Mouse (Mus musculus) embryo, embryonic 10 days (tissue): Measurements from ENCODE around the gene Arhgef10l.

Source experiments
- DNase-seq: peaks from one replicate; pipeline ENCODE4 v3.0.0-alpha.2; 2015; ENCODE audit warnings: low spot score

Arhgef10l gene

DNA sequence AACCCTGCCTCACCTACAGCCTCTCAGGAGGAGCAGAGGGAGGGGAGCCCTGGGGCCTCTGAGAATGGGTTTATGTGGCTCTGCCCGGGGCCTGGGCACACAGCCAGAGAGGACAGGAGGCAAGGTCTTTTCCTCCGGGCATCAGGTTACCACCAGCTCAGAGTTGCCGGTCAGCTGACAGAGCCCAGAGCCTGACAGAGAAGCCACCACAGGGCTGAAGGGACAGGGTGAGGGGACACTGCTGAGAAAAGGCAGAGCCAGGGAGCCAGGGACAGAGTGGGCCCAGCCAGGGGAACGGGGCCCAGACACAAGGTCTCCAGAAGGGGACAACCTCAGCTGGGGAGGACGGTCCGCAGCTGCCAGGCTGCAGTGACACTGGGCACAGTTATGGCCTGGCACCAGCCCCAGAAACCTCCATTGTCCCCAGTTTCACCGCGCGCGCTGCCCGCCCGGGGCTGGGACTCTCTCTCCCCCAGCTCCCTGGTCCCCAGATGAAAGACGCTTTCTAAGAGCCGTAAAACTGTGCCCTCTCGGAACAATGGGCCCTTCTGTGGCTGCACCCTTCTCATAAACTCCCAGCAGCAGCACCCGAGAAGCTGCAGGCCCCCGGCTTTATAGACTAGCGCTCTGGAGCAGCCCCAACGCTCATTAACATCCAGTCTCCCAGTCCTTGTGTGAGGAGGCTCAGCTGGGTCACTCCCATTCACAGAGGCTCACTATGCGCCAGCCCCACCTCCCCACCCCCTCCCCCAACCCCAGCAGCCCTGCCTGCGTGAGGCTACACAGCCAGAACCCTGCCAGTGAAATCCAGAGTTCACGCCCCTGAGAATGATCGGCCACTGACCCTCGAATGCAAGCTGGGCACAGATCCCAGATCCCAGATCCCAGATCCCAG lies 7.9 kb downstream of the Arhgef10l start:
- peak; percentile 61 for DNase-seq

GRCm38 (mm10) chr4:140656529-140656928 lies 9.3 kb downstream of the Arhgef10l start:
- DNase-seq = no peak

DNA sequence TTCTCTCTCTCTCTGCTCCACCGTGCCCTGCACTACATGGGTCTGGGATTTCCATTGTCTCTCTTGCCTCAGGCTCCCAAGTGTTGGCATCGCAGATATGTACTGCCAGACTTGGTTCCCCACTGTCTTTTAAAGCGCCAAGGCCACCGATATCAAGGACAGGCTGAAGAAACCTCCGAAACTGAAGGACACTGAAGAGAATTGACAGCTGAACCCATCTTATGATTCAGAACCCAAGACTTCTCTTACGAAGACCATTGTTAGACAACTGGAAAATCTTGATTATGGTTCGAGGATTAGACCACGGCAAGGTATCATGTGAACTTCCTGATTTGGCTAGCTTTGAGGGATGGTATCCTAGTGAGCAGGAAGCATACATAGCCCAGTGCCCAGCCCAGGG lies 11.0 kb downstream of the Arhgef10l start:
- no peak for DNase-seq

- no peak for DNase-seq
Observed at GRCm38 (mm10) chr4:140653835-140654583, 11.8 kb downstream of the Arhgef10l start.

DNA sequence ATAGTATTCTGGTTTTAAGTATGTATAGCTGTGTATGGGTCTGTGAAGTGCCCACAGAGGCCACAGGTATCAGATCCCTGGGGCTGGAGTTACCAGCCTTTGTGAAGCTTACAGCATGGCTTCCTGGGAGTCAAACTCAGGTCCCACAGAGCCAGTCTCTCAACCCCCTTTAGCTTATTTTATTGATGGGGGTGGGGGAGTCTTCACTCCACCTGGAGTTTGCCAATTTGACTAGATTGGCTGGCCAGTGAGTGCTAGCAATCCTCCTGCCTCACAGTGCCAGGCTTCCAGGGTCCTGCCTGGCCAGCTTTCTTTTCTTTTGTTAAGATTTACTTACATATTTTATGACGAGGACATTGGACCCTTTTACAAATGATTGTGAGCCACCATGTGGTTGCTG lies 16.1 kb downstream of the Arhgef10l start:
- no peak for DNase-seq

- no peak for DNase-seq
Observed at GRCm38 (mm10) chr4:140649207-140649591, 16.6 kb downstream of the Arhgef10l start.

- peak; percentile 61 for DNase-seq
Observed at GRCm38 (mm10) chr4:140648443-140649206, 17.2 kb downstream of the Arhgef10l start.

DNA sequence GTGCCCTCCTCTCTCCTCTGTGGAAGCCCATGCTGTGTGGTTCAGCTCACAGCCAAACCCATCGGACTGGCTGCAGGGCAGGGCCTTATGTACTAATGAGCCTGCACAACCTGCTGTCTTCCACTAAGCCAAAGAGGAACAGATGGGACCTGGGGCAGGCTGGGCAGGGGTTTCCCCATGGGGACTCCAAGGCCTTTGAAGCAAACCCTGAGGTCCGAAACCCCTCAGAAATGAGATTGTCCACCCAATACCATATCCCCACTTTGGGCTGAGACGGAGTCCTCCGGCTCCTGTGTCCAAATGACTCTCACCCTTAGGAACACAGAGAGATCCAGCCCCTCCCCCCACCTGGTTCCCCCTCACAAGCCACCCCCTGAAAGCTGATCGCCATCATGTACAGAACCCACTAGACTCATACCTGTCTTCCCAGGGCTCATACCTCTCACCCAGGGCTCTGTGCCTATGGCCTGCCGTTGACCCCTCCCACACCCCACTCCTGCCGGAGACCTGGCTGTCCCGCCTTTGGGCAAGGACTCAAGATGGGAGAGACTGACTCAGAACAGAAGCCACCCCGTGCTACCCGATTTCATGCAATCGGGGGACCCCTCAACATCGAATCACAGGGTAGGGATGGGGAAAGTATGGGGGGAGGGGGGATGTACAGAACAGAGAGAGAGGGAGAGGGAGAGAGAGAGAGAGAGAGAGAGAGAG lies 17.9 kb downstream of the Arhgef10l start:
- DNase-seq = peak; percentile 60

DNA sequence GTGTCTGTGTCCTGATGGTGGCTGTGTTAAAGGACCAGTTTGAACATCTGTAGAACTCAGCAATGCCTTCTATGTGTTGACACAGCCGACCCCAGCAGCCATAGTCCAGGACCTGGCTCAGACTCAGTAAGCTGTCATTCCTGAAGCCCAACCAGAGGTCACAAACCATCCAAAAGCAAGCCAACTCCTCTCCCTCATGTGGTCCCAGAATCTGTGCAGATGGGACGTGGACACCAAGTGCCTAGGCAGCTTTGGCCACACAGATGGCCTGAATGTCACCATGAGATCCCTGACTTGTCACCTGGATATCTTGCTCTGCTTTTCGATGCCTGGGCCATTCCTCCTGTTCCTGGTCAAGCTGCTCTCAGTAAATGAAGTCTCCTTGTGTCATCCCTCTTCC lies 20.2 kb downstream of the Arhgef10l start:
- no peak for DNase-seq

DNA sequence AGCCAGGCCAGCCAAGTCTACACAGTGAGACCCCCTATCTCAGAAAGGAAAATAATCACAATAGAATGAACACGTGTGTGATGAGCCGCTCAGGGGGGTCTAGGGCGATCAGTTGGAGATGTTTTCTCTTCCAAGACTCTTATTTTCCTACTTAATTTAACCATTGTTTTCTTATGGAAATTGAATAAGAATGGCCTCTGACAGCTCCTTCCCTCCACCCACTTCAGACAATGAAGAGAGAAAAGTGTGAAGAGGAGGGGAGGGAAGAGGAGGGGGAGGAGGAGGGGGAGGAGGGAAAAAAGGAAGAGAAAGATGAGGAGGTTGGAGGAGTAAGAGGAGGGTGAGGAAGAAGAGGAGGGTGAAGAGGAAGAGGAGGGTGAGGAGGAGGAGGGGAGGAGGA lies 21.1 kb downstream of the Arhgef10l start:
- no peak for DNase-seq

DNA sequence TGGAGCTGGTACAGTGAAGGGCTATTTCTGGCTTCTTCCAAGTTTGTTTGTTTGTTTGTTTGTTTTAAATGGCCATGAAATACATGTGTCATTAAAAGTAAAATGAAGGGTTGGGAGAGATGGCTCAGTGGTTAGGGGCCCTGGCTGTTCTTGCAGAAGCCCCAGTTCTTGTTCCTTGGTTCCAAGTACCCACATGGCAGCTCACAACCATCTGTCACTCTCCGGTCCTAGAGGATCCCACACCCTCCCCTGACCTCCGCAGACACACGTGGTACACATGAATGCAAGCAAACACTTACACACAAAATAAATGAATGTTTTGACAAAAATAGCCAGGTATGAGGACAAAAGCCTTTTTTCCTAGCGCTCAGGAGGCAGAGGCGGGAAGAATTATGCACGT lies 21.5 kb downstream of the Arhgef10l start:
- no peak for DNase-seq

- DNase-seq = no peak
Observed at GRCm38 (mm10) chr4:140642378-140642777, 23.4 kb downstream of the Arhgef10l start.

DNA sequence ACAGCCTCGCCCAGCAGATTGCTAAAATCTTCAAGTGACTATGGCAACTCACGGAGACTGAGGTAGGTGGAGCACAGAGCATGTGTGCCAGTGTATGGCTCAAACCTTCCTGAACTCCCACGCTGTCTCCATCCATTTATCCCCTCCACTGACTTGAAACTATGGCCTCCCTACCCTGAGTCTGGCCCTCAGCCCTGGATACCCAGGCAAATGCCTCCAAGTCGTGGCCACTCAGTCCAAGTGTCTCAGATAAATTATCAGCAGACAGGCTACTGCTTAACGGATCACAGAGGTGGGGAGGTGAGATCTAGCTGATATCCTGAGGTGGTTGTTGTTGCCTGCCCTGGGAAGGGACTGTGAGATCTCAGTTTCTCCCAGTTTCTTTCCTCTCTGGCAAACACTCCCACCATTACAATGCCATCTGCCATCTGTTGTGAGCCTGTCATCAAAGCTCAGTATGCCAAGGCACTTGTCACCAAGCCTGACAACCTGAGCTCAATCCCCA lies 24.3 kb downstream of the Arhgef10l start:
- no peak for DNase-seq

DNA sequence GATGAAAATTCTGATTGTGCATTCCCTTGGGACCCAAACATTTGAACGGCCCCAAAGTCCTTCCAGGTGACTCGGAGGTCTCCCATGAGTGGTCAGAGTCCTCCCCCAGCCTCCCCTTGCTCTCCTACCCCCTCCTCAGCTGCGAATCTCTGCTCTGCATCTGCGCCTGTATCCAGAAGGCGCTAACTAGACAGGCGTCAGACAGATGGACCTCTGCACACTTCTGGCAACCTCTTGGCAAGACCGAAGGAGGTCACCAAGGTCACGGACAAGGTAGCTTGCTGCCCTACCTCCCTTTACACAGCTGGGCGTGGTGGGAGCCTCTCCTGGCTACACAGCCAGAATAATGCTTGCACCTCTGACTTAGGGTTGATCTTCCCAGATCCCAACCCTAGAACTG lies 25.1 kb downstream of the Arhgef10l start:
- DNase-seq = no peak

DNA sequence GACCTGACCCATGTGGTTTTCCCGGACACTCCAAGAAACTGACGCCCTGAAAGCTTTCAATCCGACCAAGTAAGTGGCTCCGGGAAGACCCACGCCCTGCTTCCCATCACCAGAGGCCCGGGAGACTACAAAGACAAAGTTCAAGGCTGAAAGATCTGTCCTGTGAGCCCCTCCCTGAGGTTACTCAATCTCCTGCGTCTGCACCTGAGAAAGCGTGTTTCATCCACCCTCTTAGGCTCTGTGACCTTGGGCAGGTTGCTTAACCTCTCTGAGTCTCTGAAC lies 25.6 kb downstream of the Arhgef10l start:
- no peak for DNase-seq

DNA sequence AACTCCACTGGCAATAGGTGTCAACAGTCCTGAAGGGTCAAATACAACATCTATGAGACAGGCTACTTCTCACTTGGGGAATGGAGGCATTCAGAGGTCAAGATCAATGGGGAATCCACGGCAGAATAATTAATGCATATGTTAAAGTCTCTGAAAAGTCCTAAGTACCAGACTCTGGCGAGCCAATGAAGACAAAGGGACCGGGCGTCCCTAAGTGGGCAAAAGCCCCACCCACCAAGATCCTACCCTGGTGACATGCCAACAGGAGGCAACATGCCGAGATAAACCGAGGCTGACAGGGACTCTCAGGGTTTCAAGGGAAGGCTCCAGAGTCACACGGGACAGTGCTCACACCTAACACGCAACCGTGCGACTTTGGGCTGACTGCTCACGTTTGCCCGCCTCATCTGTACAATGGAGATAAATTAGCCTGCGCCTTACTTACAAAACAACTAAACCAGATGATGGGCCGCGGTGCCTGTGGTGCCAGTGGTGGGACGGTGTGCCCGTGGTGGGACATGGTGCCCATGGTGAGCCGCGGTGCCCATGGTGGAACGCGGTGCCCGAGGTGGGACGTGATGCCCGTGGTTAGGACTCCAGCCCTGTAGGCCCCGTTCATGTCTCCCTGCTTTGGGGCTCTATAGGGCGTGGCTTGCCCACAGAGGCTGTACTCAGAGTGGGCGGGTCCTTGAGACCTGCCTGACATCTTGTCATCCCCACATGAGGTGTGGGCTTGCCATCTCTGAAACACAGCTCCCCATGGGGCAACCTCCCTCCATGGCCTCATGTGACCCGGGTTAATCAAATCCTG lies 26.2 kb downstream of the Arhgef10l start:
- no peak for DNase-seq

DNA sequence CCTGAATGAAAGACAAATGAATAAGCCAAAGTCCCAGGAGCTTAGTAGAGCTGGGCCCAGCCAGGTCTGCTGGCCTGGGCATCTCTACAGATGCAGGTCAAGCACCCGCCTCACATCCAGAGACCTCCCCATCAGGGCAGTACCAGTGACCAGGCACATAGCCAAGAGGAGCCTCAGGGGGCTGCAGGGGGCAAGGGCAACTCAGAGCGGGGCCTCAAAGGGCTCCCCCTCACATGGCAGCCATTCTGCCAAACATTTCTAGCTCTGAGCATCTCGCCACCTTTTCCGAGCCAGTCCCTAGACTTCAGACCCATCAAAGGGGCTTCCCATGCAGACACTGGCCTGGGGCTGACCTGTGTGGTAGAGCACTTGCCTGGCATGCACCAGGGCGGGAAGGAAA lies 27.2 kb downstream of the Arhgef10l start:
- DNase-seq = no peak

GRCm38 (mm10) chr4:140637269-140637668 lies 28.5 kb downstream of the Arhgef10l start:
- DNase-seq = no peak

- DNase-seq = no peak
Observed at GRCm38 (mm10) chr4:140636312-140636996, 29.4 kb downstream of the Arhgef10l start.

DNA sequence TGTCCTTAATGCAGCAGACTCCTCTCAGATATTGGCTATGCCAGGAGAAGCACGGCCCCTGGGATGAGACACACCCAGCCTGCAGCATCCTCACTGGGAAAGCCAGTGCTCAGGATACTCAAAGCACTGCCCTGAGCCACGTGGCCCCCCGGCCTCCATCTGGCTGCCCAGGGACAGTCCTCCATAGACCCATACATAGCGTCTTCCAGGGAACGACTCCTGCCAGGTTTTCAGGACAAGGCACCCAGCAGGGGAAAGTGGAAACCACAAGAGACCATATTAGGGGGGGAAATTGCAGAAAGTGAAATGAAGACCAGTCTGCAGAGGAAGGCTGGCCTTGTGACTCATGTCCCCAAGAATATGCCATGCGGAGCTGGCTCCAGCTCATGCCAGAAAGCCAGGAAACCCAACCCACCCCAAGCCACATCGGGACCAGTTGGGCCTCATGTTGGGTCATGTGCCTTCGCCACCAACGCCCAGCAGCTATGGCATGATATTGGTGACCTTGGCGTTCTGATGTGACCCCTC lies 30.9 kb downstream of the Arhgef10l start:
- DNase-seq = no peak
